Mouse (Mus musculus): ENCODE measurements around the gene Cdk8. TPM values are rescaled to one million over a fixed set of nuclear protein-coding genes. Genes with fewer than 3 reads are reported as not detected.

Cdk8 gene
- polyA plus RNA-seq, 1 experiment from 2014 or later = 20.4 TPM

GRCm38 (mm10) chr5:146350784-146351183, 119.8 kb downstream of the Cdk8 start:
- Histone ChIP-seq H3K4me3 (replicated peaks) (no peak overlapping the region), H3K4me1 (replicated peaks) (no peaks in the 10 kb centered on the region), H3K9ac (no peak overlapping the region), H3K4me2 (no peak overlapping the region), H3K27me3 (no peaks in the 10 kb centered on the region), H3K9me3 (replicated peaks) (no peaks in the 10 kb centered on the region), H3K36me3 (no peaks in the 10 kb centered on the region), H3K27ac (no peak overlapping the region)
- DNase-seq (no peak), ATAC-seq (ENCODE audit: low read depth) (no peak)
- WGBS (ENCODE audit: insufficient replicate concordance) = 68% methylated on average over 11 of the region's 11 CpGs

GRCm38 (mm10) chr5:146352006-146352405, 121.0 kb downstream of the Cdk8 start:
- Histone ChIP-seq H3K9me3 (replicated peaks) (no peaks in the 10 kb centered on the region), H3K27me3 (no peaks in the 10 kb centered on the region), H3K4me1 (replicated peaks) (no peaks in the 10 kb centered on the region), H3K4me3 (replicated peaks) (no peak overlapping the region), H3K9ac (no peak overlapping the region), H3K4me2 (no peak overlapping the region), H3K27ac (no peak overlapping the region), H3K36me3 (no peaks in the 10 kb centered on the region)
- ATAC-seq (ENCODE audit: low read depth) (no peak), DNase-seq (no peak)
- 67% methylated on average over 7 of the region's 7 CpGs for WGBS (ENCODE audit: insufficient replicate concordance)

Other genes starting within 250 kb of the Cdk8 start
- not detected in 2 replicates for gene Cyp3a25, start 221.6 kb upstream of the Cdk8 start, polyA plus RNA-seq (2015; fragmentation: Nextera tagmentation; extraction: Ambion mirVana)
- not detected in 2 replicates for gene Cyp3a59, start 152.0 kb upstream of the Cdk8 start, polyA plus RNA-seq (2015; fragmentation: Nextera tagmentation; extraction: Ambion mirVana)
- not detected in 2 replicates for gene Gm5565, start 70.7 kb upstream of the Cdk8 start, polyA plus RNA-seq (2015; fragmentation: Nextera tagmentation; extraction: Ambion mirVana)
- gene Gm6309, start 60.5 kb upstream of the Cdk8 start, polyA plus RNA-seq (2015; fragmentation: Nextera tagmentation; extraction: Ambion mirVana) = not detected in 2 replicates
- gene 1700001J03Rik, start 45.9 kb upstream of the Cdk8 start, polyA plus RNA-seq (2015; fragmentation: Nextera tagmentation; extraction: Ambion mirVana) = not detected in 2 replicates
- 21.3 and 28.2 TPM in 2 replicates for gene Rnf6, start 9.7 kb upstream of the Cdk8 start, polyA plus RNA-seq (2015; fragmentation: Nextera tagmentation; extraction: Ambion mirVana)
- 0.05 and 0.10 TPM in 2 replicates for gene Wasf3, start 153.8 kb downstream of the Cdk8 start, polyA plus RNA-seq (2015; fragmentation: Nextera tagmentation; extraction: Ambion mirVana)